18 mouse cellular contexts compared by ENCODE assay signal in the genomic region with DNA sequence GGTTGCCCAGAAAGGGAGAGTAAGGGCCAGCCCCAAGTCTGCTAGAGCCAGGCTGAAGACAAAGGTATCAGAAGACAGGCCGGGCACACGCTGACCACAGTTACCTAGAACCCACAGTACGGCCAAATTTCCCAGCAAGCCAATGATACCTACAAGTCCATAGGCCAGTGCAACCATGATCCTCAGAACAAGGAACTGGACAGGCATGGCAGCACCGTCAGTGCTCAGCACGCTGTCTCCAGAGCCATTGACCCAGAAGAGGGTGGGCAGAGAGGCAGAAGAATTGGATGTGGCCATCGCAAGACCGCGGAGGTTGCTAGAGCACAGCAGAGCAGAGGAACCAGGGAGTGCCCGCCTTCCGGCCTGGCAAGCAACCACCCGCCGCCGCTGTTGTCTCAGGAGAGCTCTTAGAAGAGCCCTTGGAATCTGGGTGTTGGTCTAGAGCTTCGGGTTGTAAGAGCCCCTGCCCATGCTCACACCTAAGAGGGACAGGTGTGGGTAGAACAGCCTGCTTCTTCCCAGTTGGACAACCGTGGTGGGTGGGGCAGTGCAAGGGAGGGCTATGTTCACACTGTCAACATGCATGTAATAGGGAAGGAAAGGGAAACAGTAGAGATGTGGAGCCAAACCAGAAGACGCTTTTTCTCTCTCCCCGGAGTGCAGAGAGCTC. TPM values are rescaled to one million over a fixed set of nuclear protein-coding genes. Genes with fewer than 3 reads are reported as not detected.
DNase-seq lines count a peak whose midpoint lies in the region; ATAC-seq and TF ChIP-seq lines count a peak whose summit lies in the region.
"Had no signal": no experiment of that assay in that cellular context is flagged by ENCODE, and none has a peak within 500 bp of the region (broad histone marks: within the 10 kb centered on the region; RNA-seq: fewer than 3 reads in every experiment).

A gene (minus strand): TSS at position 297 of the 670 bp plus-strand sequence.

- H3K9ac ChIP-seq in hindbrain, embryonic 12.5 days, result no peak within 1 kb of the TSS
- H3K9ac ChIP-seq in heart, postnatal 0 days (replicated peaks; ENCODE audit: low read depth, low read length), result no peak within 1 kb of the TSS
- H3K9ac ChIP-seq: embryonic facial prominence, embryonic 12.5 days; forebrain, embryonic 13.5 days; neural tube, embryonic 12.5 days had no signal

- H3K9me3 ChIP-seq in hindbrain, embryonic 10.5 days, result no peaks in the 10 kb centered on the region
- no peaks in the 10 kb centered on the region for H3K9me3 ChIP-seq in hindbrain, embryonic 12.5 days (replicated peaks)
- no peaks in the 10 kb centered on the region for H3K9me3 ChIP-seq in E14TG2a.4 (ENCODE audit: low read length)
- H3K9me3 ChIP-seq in heart, postnatal 0 days (replicated peaks; ENCODE audit: control insufficient read depth, low read length), result no peaks in the 10 kb centered on the region
- H3K9me3 ChIP-seq: embryonic facial prominence, embryonic 12.5 days; forebrain, embryonic 13.5 days; neural tube, embryonic 12.5 days had no signal

- H3K4me1 ChIP-seq in hindbrain, embryonic 10.5 days (replicated peaks), result peaks cover 11% of the 10 kb centered on the region; the same call in 1 of the 2 replicates
- H3K4me1 ChIP-seq in hindbrain, embryonic 12.5 days, result 0 out of 2 replicates have a peak, but pooled peaks cover 3% of the 10 kb centered on the region
- peaks cover 56% of the 10 kb centered on the region for H3K4me1 ChIP-seq in E14TG2a.4 (replicated peaks; ENCODE audit: low read depth, low read length)
- peaks cover 22% of the 10 kb centered on the region for H3K4me1 ChIP-seq in heart, postnatal 0 days (ENCODE audit: control insufficient read depth, insufficient read depth)
- H3K4me1 ChIP-seq: embryonic facial prominence, embryonic 12.5 days; forebrain, embryonic 13.5 days; neural tube, embryonic 12.5 days had no signal

- no peak for DNase-seq in hindbrain, embryonic 10.5 days (ENCODE audit: low spot score)
- no peak for DNase-seq in heart, postnatal 0 days (ENCODE audit: low spot score)
- DNase-seq in lung, postnatal 25 days (ENCODE audit: low spot score), result peak; percentile 78
- DNase-seq in adrenal gland, postnatal 14 days, result no peak
- no peak for DNase-seq in Muller cell, postnatal 12 days (ENCODE audit: inconsistent ontology term)
- DNase-seq: adrenal gland, postnatal 10 days; cerebellum, postnatal 14 days; gastrocnemius, postnatal 14 days; kidney, adult 11 months had no signal

- TF ChIP-seq EP300 in heart, postnatal 0 days (IDR thresholded peaks at IDR 0.05; ENCODE audit: low read depth), result no peak

- H3K27ac ChIP-seq in hindbrain, embryonic 10.5 days, result peak within 1 kb of the TSS; percentile 59; the same call in 1 of the 2 replicates
- no peak within 1 kb of the TSS for H3K27ac ChIP-seq in hindbrain, embryonic 12.5 days
- H3K27ac ChIP-seq in heart, postnatal 0 days (ENCODE audit: low read depth), result peak within 1 kb of the TSS; percentile 60; the same call in 1 of the 2 replicates
- H3K27ac ChIP-seq: embryonic facial prominence, embryonic 12.5 days; forebrain, embryonic 13.5 days; left cerebral cortex, adult 2 months; neural tube, embryonic 12.5 days had no signal

- no peak within 1 kb of the TSS for H3K4me2 ChIP-seq in hindbrain, embryonic 12.5 days (replicated peaks)
- no peak within 1 kb of the TSS for H3K4me2 ChIP-seq in heart, postnatal 0 days (ENCODE audit: low read depth, low read length)
- H3K4me2 ChIP-seq: embryonic facial prominence, embryonic 12.5 days; forebrain, embryonic 13.5 days; neural tube, embryonic 12.5 days had no signal

- TF ChIP-seq CTCF in E14TG2a.4 (conservative IDR thresholded peaks at IDR 0.05; ENCODE audit: low read length), result no peak
- no peak for TF ChIP-seq CTCF in heart, postnatal 0 days (IDR thresholded peaks at IDR 0.05; ENCODE audit: low read depth)

- peaks cover 17% of the 10 kb centered on the region for H3K36me3 ChIP-seq in hindbrain, embryonic 10.5 days
- H3K36me3 ChIP-seq in hindbrain, embryonic 12.5 days, result peaks cover 18% of the 10 kb centered on the region
- peaks cover 7% of the 10 kb centered on the region for H3K36me3 ChIP-seq in E14TG2a.4 (ENCODE audit: insufficient read depth, low read length)
- peaks cover 5% of the 10 kb centered on the region for H3K36me3 ChIP-seq in heart, postnatal 0 days (replicated peaks; ENCODE audit: control insufficient read depth, insufficient read depth, low read length)

- no peak for ATAC-seq in hindbrain, embryonic 12.5 days (ENCODE audit: low FRiP score)
- ATAC-seq in heart, postnatal 0 days (ENCODE audit: insufficient read depth, low read depth), result no peak
- ATAC-seq: CD4-positive, CD25-positive, alpha-beta regulatory T cell, adult 4 months; forebrain, embryonic 13.5 days had no signal

- whole genome bisulfite sequencing in hindbrain, embryonic 10.5 days, result 90% methylated on average over 17 of the region's 17 CpGs
- WGBS in hindbrain, embryonic 12.5 days, result 90% methylated on average over 17 of the region's 17 CpGs
- WGBS in heart, postnatal 0 days, result 86% methylated on average over 17 of the region's 17 CpGs

- H3K27me3 ChIP-seq in hindbrain, embryonic 10.5 days (ENCODE audit: insufficient read depth, poor library complexity, severe bottlenecking), result no peaks in the 10 kb centered on the region
- H3K27me3 ChIP-seq in hindbrain, embryonic 12.5 days, result no peaks in the 10 kb centered on the region
- H3K27me3 ChIP-seq in E14TG2a.4 (ENCODE audit: insufficient read depth, low read length), result no peaks in the 10 kb centered on the region
- H3K27me3 ChIP-seq in heart, postnatal 0 days (ENCODE audit: control insufficient read depth, insufficient read depth, low read length), result no peaks in the 10 kb centered on the region
- H3K27me3 ChIP-seq: embryonic facial prominence, embryonic 12.5 days; forebrain, embryonic 13.5 days; neural tube, embryonic 12.5 days had no signal

- H3K4me3 ChIP-seq in hindbrain, embryonic 10.5 days, result no peak within 1 kb of the TSS
- H3K4me3 ChIP-seq in hindbrain, embryonic 12.5 days, result no peak within 1 kb of the TSS
- peak within 1 kb of the TSS; percentile 48 for H3K4me3 ChIP-seq in E14TG2a.4 (replicated peaks; ENCODE audit: low read length)
- no peak within 1 kb of the TSS for H3K4me3 ChIP-seq in heart, postnatal 0 days (ENCODE audit: low read depth, low read length)
- H3K4me3 ChIP-seq: embryonic facial prominence, embryonic 12.5 days; forebrain, embryonic 13.5 days; left cerebral cortex, adult 2 months; neural tube, embryonic 12.5 days had no signal

RNA-seq across cellular contexts. Expression of the gene that starts here (rescaled TPM):
- not detected in 2 replicates for polyA plus RNA-seq in hindbrain, embryonic 10.5 days (2016; fragmentation: Nextera tagmentation; extraction: Ambion mirVana)
- not detected in 2 replicates for polyA plus RNA-seq in hindbrain, embryonic 12.5 days (2016; fragmentation: Nextera tagmentation; extraction: Ambion mirVana)
- total RNA-seq in heart, postnatal 0 days (2014; rRNA removed; ENCODE audit: low replicate concordance), result not detected in 2 replicates
- polyA plus RNA-seq in heart, postnatal 0 days (2015; fragmentation: Nextera tagmentation; extraction: Ambion mirVana), result not detected in 2 replicates
- not detected in 2 replicates for total RNA-seq in adrenal gland, postnatal 14 days (2021)
- total RNA-seq: adrenal gland, postnatal 10 days; gastrocnemius, postnatal 14 days; hematopoietic stem cell, adult 5-6 weeks; left cerebral cortex, adult 2 months; liver, adult 2 months had no signal
- polyA plus RNA-seq: embryonic facial prominence, embryonic 12.5 days; forebrain, embryonic 13.5 days; liver, adult 2 months; neural tube, embryonic 12.5 days had no signal
